Mouse (Mus musculus): ENCODE data around the gene Abcc5.
"Not testable (repeated sequence)": the region's sequence is repeated elsewhere in the genome, so short reads cannot be mapped to it uniquely, and the experiment has no call there.

The Abcc5 gene

DNA sequence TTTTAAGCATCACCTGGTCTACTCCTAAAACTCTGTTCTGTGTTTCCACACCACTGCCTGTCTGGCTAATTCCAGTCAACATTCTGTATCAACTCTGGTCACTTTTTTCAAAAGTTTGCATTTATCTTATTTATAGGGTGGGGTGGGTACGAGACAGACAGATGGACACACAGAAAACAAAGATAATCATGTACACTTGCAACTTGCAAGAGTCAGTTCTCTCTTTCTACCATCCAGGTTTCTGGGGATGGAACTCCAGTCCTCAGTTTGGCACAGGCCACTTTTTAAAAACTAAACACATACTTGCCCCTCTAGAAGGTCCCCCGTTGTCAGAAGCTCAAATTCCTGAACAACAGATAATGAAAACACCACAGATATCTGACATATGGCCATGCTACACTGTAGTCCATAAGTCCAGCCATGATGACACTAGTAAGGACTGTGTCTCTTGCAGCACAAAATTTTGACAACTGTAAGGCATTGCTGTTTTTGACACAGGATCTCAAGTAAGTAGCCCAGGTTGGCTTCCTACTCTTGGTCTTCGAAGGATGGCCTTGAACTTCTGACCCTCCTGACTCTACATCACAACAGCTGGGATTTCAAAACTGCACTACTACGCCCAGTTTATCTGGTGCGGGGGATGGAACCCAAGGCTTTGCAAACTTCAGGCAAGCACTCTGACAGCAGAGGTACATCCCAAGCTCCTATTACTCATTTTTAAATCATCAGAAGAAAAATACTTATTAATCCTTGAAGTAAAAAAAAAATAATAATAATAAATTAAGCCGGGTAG is 3.1 kb downstream of the Abcc5 start:
- DNase-seq (ENCODE audit: low spot score), result no peak

DNA sequence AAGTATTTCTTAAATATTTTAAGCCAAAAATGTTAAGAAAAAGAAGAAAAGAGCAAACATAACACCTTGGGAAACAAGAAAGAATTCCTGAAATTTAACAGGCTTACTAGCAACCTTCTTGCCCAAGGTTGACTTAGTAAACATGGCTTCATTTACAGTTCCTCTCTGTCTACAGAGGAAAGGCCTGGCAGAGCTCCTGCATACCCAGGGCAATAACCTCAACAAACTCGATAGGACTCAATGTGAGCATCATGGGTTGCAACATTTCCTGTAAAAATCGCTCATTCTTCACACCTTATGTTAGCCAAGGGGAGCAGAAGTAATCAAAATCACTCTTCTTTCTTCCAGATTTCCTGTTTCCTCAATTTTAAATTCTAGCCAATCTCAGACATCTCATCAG is 8.1 kb downstream of the Abcc5 start:
- DNase-seq (ENCODE audit: low spot score), result no peak

DNA sequence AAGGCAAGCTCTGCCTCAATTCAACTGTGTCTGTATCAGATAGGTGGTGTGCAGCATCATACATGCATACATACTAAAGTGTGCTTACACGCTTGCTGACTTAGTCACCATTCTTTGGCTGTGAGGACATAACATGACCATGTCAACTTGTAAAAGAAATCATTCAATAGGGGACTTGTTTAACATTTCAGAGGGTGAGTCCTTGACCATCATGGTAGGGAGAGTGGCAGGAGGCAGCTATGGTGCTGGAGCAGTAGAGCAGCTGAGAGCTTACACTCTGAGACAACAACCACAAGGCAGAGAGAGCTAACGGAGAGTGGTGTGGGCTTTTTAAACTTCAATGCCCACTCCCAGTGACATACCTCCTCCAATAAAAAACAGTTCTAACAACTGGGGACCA is 9.9 kb downstream of the Abcc5 start:
- DNase-seq (ENCODE audit: low spot score), result no peak

DNA sequence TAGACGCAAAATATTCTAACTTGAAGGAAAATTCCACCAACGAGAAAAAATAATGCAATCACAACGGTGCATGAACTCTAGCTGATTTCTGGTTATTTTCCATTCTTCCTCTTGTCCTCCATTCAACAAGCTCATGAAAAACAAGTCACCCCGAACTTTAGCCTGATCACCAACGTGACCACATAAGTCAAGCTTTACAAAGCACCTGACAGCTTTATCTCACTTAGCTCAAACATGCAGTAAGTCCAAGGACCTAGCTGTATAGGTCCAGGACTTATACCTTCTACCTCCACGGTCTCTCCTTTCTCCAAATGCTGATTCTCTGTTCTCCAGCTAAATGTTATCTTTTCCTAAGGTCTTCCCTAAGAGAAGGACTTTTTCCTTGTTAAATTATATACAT is 10.4 kb downstream of the Abcc5 start:
- DNase-seq (ENCODE audit: low spot score), result no peak

DNA sequence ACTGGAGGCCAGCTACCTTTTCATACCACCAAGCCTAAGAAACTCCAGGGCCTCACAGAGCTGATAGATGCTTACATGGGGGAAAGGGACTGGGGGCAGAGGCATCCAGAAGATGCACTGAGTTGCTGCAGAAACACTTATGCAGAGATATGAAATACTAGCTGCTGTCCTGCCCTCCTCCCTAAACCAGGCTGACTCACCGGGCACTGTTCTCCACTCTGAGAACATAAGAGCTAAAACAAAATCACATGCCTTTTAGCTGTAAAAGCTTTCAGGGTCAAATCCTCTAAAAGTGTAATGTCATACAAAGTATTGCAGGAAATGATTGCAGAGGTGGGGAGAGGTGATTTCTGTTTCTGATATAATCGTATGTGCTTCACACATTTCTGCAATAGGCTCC is 11.0 kb downstream of the Abcc5 start:
- no peak for DNase-seq (ENCODE audit: low spot score)

DNA sequence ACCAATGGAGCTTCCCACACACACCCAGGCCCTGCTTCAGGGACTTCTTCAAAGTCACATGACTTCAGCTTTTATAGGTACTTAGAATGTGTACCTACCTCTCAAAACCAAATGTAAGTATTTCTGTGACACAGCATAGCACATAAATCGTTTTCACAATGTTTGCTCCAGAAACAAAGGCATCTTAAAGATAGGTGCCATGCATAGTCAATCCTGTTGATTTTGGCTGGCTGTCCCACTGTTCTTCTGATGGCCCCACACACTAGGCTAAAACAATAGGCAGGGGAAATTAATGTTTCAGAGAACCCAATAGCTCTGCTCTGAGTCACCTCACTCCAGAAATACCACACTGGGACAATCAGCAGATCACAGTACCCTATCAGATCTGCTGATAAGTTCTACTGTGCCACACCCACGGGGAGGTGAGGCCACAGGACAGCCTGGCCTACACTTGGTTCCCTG is 12.3 kb downstream of the Abcc5 start:
- no peak for DNase-seq (ENCODE audit: low spot score)

DNA sequence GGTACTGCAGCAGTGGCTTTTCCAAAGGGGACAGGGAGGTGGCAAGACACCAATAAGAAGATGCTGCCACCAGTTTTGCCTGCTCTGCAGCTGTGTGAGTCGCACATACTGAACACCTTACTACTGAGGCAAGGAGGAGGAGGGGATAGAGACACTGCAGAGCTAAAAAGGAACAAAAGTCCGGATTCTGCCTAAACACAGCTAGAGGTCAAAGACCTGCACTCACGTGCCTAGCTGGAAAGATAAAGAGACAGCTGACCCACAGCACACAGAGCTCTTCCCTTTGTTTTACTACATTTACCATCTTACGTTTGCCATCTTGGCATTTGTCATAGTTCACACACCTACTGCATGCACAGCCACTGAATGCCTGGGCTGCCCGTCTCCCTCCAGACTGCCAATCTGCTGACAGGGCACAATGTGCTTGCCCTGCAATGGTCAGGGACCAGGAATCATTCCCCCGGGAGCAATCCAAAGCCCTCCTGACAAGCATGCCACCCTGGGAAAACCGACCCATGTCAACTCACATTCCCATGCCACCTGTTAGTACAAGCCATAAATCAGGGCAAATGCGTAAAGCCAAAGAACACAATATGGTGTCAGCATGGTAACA is 14.1 kb downstream of the Abcc5 start:
- no peak for DNase-seq (ENCODE audit: low spot score)

DNA sequence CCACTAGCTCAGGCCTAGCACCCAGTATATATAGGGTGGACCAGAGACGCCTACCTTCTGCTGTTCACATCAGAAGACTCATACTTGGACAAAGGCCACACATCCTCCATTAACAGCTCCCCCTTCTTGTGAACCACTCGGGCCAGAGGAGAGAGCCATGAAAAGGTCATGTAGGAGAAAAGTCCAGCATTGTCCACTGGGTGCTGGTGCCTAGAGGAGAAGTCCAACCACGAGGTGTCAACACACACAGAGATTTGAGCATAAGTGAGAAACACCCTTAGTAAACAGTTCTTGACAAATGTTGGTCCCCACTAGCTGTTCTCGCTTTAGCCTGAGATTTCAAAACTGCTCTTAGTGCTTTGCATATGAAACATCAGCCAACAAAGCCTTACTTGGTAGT is 20.9 kb downstream of the Abcc5 start:
- DNase-seq (ENCODE audit: low spot score), result no peak

DNA sequence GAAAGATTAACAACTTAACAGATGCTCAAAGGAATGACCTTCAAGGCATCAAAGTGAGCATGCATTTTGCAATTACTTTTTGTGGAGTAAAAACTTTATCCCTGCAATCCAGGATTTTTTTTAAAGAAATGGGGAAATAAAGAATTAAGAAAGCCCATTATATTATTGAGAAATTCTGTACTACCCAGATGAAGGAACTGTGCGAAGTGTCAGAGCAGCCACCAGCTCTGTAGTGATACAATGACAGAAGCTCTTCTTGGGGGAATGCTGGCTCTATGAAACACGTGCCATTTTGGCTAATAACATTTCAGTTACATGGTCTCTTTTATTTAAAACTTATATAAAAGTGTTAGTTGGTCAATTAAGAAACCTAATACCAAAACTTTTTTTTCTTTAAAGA is 22.9 kb downstream of the Abcc5 start:
- no peak for DNase-seq (ENCODE audit: low spot score)

DNA sequence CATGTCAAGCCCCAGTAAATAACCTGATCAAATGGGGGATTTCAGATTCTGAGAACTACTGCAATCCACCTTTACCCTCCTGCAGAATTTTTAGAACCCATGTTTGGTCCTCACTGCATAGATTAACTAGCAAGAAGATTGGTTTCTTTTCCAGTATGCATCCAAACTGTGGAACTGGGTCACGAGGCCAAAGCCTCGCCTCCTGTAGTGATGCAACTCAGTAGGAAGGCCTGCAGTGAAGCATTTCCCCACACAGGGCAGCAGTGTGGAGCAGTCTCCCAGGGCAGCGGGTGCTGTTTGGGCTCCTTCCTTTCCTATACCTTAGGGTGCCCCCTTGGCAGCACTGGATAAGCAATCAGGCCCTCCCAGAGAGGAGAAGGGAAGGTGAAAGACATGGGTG is 24.6 kb downstream of the Abcc5 start:
- no peak for DNase-seq (ENCODE audit: low spot score)

DNA sequence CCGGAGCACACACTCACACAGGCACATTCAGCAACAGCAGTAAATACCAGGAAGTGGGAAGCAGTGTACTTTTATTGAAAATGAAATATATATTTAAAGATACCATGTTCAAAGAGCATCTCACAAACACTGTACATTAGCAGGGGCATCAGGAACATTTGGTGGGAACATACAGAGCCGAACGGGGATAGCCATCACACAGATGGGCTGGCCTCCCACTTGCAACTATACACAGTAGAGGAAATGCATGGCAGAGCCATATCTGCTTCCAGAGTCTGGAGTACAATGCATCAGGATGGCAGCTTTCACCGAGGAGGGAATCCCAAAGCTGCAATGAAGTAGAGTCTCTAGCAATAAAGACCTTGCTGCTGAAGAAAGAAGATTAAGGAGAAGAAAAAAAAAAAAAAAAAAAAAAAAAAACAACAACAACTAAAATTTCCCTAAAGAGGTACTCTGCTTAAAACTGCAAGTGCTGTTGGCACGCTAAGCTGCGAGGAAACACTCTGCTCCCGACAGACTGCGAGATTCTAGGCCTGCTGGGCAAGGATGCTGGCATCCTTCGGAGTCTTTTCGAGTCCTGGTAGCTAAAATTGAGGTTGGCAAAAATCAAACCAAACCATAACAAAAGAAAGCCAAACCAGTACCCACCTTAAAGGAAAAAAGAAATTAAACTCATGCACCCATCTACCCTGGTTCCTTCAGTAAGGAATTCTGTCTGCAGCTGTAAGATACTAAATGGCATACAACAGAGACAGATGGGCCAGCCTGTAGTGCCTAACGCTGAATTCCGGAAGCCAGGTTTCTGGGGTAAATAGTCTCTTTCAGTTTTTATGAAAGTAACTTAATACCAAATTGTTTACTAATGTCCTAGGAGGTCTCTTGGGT is 25.2 kb downstream of the Abcc5 start:
- no peak for DNase-seq (ENCODE audit: low spot score)

DNA sequence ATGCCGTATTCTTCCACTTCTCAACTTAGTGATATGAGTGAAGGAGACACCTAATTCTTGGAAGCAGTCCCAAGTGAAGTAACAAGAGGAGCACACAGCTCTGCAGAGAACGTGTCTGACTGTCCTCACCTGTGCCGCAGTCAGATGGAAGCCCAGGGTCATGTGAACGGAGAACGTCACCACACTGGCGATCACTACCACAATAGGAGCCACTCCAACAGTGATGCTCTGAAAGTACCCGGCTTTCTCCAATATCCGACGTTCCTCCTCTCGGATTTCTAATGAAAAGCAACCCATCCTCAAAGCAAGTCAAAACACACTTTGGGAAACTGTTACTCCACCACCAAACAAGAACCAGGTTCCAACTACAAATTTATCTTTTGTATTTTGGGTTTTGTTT is 29.3 kb downstream of the Abcc5 start:
- no peak for DNase-seq (ENCODE audit: low spot score)

DNA sequence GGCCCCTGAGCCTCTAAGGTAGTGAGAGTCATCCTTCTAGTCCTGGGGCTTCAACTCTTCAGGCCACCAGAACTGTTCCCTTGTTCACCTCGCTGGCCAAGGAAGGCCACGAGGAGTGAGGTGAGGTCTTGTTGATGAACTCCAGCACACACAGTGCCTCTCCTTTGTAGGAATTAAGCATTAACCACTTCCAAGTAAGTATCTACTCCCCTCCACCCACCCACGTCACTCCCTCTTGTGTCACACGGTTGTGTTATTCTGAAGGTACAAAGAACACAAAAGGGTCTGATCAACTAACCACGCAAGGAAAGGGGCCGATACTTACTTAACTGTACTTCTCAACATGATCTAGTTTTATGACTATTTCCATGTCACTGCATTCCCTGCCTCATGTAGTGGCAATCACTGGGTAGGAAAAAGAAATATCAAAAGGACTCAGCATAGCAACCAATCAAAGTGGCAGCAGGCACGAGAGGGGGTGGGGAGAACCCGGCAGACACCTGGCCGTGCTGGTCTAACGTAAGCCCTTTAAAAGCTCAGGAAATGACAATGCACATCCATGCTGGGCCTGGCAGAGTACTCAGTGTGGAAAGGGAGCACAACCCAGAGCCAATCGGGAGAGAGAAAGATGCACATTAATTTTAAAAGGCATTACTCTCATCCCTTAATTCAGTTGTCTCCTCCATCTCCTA is 30.8 kb downstream of the Abcc5 start:
- no peak for DNase-seq (ENCODE audit: low spot score)

DNA sequence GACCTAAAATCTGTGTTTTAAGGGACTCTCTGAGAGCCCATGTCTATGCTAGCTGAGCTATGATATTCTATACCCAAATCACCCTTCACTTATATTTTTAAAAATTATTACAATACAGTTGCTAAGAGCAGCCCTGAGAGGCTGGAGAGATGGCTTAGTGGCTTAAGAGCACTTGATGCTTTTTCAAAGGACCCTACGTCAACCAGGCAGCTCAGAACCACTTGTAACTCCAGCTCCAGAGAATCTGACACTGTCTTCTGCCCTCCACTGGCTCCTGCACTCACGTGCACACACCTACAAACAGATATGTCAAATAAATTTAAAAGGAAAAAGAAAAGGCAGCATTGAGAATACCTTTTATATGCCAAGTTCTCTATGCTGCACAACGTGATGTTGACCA is 34.4 kb downstream of the Abcc5 start:
- no peak for DNase-seq (ENCODE audit: low spot score)

DNA sequence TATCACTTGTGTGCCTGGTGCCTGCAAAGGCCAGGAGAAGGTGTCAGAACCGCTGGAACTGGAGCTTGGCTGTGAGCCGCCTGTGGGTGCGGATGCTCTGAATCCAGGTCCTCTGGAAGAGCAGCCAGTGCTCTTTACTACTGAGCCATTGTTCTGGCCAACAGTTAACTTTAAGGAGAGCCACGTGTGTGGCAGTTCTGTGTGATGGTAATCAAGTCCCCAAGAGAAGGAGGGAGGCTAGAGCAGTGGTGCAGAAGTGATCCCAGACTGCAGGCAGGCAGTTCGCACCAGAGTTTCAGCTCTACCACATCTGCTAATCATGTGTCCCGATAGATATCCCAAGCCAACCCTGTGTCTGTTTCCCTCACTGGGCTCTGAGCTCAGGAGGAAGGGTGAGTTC is 36.0 kb downstream of the Abcc5 start:
- DNase-seq (ENCODE audit: low spot score), result no peak

DNA sequence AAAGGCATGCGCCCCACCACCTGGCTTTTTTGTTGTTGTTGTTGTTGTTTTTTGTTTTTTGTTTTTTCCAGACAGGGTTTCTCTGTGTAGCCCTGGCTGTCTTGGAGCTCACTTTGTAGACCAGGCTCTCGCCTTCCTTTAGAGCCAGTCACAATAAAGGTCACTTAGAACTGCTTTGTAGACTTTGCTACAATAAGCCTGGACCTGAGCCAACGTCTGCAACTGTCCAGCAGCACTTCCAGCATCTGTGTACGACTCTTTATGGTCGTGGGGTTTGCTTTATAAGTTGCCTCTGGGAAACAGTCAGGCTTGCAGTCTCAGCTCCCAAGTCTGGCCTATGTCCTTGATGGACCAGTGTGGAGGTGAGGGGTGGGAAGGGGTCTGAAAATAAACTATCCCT is 45.2 kb downstream of the Abcc5 start:
- no peak for DNase-seq (ENCODE audit: low spot score)

DNA sequence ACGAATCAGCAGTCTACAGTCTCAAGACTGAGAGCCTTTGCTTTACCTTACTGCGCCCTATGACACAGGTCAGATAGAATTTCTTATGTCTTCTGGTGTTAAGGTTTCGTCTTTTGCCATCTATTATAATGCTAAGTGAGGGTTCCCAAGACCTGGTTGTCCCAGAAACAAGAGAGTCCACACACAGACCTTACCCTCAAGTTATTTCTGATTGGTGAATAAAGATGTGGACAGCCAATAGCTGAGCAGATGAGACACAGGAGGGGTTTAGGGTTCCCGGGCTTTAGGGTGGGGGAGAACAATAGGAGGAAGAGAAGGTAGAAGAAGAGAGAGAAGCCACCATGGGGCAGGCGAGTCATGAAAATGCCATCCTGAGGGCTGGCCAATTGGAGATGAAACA is 50.9 kb downstream of the Abcc5 start:
- DNase-seq (ENCODE audit: low spot score), result no peak

DNA sequence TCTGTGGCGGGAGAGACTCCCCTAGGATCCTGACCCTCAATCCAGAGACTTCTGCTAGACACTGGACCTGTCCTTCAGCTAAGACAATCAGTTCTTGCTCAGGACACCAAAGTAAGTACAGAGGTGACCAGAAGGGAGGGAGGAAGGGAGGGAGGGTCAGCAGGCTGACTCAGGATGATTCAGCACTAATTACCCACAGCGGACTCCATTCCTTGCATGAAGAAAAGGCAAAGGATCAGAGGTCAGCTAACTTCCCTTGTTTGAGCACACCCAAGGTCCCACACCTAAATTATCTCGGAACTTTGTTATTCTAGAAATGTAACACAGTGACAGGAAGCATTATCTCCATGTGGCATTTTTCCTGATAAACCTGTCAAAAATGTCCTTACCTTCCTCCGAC is 54.5 kb downstream of the Abcc5 start:
- DNase-seq (ENCODE audit: low spot score), result no peak

DNA sequence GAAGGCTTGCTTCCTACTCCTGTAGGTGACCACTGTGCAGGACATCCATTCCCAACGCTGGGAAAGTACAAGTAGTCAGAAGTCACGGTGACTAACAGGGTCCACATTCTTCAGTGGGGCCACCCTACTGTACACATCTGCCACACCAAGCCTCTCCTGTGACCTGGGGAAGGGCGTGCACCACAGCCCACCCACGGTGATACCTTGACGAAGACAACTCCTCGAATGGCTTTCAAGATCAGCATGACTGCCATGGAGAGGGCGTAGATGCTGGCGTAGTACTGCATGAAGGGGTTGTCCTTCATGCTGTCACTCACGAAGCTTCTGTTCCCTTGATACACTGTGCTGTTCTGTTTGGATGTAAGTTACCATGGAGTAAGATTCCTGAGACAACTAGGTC is 58.0 kb downstream of the Abcc5 start:
- DNase-seq (ENCODE audit: low spot score), result no peak

DNA sequence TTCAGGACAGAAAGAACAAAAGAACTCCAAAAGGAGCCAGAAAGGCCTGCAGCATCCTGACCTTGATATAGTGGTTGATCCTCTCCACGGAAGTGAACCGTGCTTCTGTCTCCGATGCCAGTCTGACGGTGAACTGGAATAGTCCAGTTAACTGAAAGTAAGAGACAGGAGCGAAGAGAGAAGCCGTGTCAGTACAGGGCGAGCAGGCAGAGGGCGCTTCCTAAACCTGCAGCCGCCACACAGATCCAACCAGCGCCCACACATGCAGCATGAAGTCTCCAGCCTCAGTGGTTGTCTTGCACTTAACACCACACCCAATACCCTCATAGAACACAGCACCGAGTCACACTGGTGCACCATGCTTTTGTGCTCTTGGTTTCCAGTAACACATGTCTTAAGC is 64.1 kb downstream of the Abcc5 start:
- no peak for DNase-seq (ENCODE audit: low spot score)

DNA sequence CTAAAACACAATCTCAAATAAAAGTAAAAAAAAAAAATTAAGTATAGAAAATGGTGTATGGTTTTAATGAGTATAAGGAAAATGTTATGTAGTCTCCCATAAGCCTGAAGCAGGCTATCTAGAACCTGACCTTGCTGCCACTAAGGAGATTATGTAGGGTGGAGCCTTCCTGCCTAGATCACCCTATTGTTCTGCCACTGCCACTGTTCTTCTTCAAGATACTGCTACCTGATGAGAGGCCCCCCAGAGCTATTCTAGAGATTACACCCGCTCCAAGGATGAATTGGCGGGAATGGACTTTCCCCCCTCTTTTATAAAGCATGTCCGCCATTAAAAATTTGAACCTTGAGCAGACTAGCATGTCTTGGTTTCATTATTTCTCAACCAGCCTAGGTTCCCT is 64.7 kb downstream of the Abcc5 start:
- DNase-seq (ENCODE audit: low spot score), result not testable (repeated sequence)

DNA sequence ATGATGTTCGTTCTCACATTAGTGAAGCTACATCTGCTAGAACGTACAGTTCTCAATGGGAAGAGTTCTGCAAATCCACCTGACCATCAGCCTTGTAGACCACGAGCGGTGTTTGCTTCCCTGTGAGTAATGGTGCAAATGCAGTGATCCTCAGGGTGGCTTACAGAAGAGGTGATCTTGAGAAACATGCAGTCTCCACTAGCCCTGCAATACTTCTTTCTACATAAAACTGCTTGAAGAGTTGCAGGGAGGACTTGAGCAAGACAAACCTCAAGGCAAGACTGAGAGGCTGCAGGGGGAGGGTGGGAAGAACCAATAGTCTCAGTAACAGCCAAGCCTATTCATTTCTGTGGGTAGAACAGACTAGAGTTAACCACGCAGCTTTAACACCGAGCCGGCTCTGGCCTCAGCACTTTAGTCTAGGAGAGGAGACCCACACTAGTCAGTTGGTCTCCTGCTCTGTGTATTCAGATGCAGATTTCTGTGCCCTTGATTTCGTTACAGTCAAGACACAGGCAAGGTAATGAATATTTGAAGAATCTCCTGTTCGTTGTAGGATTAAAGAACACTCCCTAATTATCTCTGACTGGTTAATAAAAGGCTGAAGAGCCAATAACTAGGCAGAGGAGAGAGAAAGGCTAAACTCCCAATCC is 66.4 kb downstream of the Abcc5 start:
- no peak for DNase-seq (ENCODE audit: low spot score)

Data from ovary, postnatal 10 days (tissue).